8 mouse cellular contexts compared by ENCODE assay signal in the genomic region with DNA sequence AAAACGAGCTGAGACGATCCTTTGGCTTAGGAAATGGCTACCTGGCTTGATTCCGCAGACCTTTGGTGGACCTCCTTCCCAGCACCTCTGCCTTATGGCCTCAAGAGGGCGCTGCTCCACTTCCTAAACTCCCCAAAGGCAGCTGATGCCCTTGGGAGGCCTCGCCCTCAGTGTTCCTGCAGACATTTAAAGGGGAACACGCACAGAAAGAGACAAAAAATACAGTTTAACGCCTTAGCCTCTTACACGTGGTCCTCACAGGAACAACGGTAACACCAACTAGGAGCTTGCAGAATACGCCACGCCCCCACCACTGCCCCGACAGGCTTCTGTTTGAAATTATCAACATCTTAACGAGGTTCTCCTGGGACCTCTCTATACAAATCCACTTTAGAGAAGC.
A peak's percentile ranks its signal among the peaks of the same experiment; 100 is the strongest.
DNase-seq lines count a peak whose midpoint lies in the region; ATAC-seq and TF ChIP-seq lines count a peak whose summit lies in the region.

No protein-coding gene starts in this region.

- peak; percentile 79 for DNase-seq in c-Kit-positive CD71-positive TER-119-negative erythroid progenitor cells, embryonic 14.5 days (ENCODE audit: low read depth)
- peak; percentile 91 for DNase-seq in forebrain, embryonic 14.5 days (ENCODE audit: low spot score)
- peak; percentile 83 to 90 for DNase-seq in heart, postnatal 14 days
- DNase-seq in large intestine, adult 2 months (ENCODE audit: low read depth, low spot score), result peak; percentile 92
- DNase-seq in lung, adult 18-20 months, result peak; percentile 91 to 94

- intact Hi-C loops in heart, postnatal 14 days (cut with DNase I), result loop anchor here (2.0 to 5.0 kb wide), 2 partner anchors 18 to 489 kb away; no protein-coding TSS in a partner anchor

- no peak overlapping the region for H3K9ac ChIP-seq in forebrain, embryonic 14.5 days (ENCODE audit: low read length)
- H3K9ac ChIP-seq in neural tube, embryonic 14.5 days (replicated peaks; ENCODE audit: low read depth, low read length), result no peak overlapping the region

- H3K27me3 ChIP-seq in E14TG2a.4 (ENCODE audit: insufficient read depth, low read length), result no peaks in the 10 kb centered on the region
- no peaks in the 10 kb centered on the region for H3K27me3 ChIP-seq in forebrain, embryonic 14.5 days (replicated peaks; ENCODE audit: control insufficient read depth, insufficient read depth, low read length)
- H3K27me3 ChIP-seq in neural tube, embryonic 14.5 days (ENCODE audit: control insufficient read depth, insufficient read depth, low read length), result no peaks in the 10 kb centered on the region
- H3K27me3 ChIP-seq in testis, adult 2 months (ENCODE audit: control insufficient read depth, insufficient read depth, low read length), result no peaks in the 10 kb centered on the region

- no peak for TF ChIP-seq POLR2A in testis, adult 2 months (IDR thresholded peaks at IDR 0.05; ENCODE audit: control insufficient read depth, low read depth, low read length)

- ATAC-seq in forebrain, embryonic 14.5 days, result peak; percentile 69
- peak; percentile 80 for ATAC-seq in neural tube, embryonic 14.5 days (ENCODE audit: low read depth)

- 5% methylated on average over 13 of the region's 13 CpGs for WGBS in forebrain, embryonic 14.5 days
- WGBS in large intestine, adult 2 months, result under 1% methylated on average over 13 of the region's 13 CpGs
- WGBS in neural tube, embryonic 14.5 days, result 8% methylated on average over 13 of the region's 13 CpGs

- H3K27ac ChIP-seq in forebrain, embryonic 14.5 days (ENCODE audit: low read depth, low read length), result no peak overlapping the region
- no peak overlapping the region for H3K27ac ChIP-seq in neural tube, embryonic 14.5 days (ENCODE audit: low read depth, low read length)
- H3K27ac ChIP-seq in testis, adult 2 months (ENCODE audit: control insufficient read depth, insufficient read depth, low read depth, low read length), result peak overlapping the region; percentile 73

- peak overlapping the region; percentile 20; the same call in 1 of the 2 replicates for H3K4me2 ChIP-seq in forebrain, embryonic 14.5 days (ENCODE audit: low read length)
- H3K4me2 ChIP-seq in neural tube, embryonic 14.5 days (ENCODE audit: low read depth, low read length), result peak overlapping the region; percentile 43

- H3K4me3 ChIP-seq in E14TG2a.4 (replicated peaks; ENCODE audit: low read length), result peak overlapping the region; percentile 76; the same call in 1 of the 2 replicates
- no peak overlapping the region for H3K4me3 ChIP-seq in forebrain, embryonic 14.5 days (ENCODE audit: low read depth, low read length)
- H3K4me3 ChIP-seq in neural tube, embryonic 14.5 days (ENCODE audit: low read depth, low read length), result no peak overlapping the region
- no peak overlapping the region for H3K4me3 ChIP-seq in testis, adult 2 months (ENCODE audit: control insufficient read depth, low read depth, low read length)

- H3K36me3 ChIP-seq in E14TG2a.4 (ENCODE audit: insufficient read depth, low read length), result no peaks in the 10 kb centered on the region
- H3K36me3 ChIP-seq in forebrain, embryonic 14.5 days (ENCODE audit: control insufficient read depth, insufficient read depth, low read length), result no peaks in the 10 kb centered on the region
- H3K36me3 ChIP-seq in neural tube, embryonic 14.5 days (ENCODE audit: control insufficient read depth, insufficient read depth, low read length), result no peaks in the 10 kb centered on the region
- no peaks in the 10 kb centered on the region for H3K36me3 ChIP-seq in testis, adult 2 months (ENCODE audit: control insufficient read depth, insufficient read depth, low read length)

- H3K9me3 ChIP-seq in E14TG2a.4 (ENCODE audit: low read length), result peaks cover 9% of the 10 kb centered on the region
- H3K9me3 ChIP-seq in forebrain, embryonic 14.5 days (replicated peaks; ENCODE audit: control insufficient read depth, low read length), result no peaks in the 10 kb centered on the region
- no peaks in the 10 kb centered on the region; the same call in 1 of the 2 replicates for H3K9me3 ChIP-seq in neural tube, embryonic 14.5 days (ENCODE audit: control insufficient read depth, low read length)

- H3K4me1 ChIP-seq in E14TG2a.4 (replicated peaks; ENCODE audit: low read depth, low read length), result peaks cover 69% of the 10 kb centered on the region
- H3K4me1 ChIP-seq in forebrain, embryonic 14.5 days (ENCODE audit: control insufficient read depth, insufficient read depth, low read length), result peaks cover 14% of the 10 kb centered on the region
- H3K4me1 ChIP-seq in neural tube, embryonic 14.5 days (ENCODE audit: control insufficient read depth, insufficient read depth, low read length), result no peaks in the 10 kb centered on the region
- peaks cover 21% of the 10 kb centered on the region for H3K4me1 ChIP-seq in testis, adult 2 months (ENCODE audit: control insufficient read depth, insufficient read depth, low read length)

- peak; percentile 90 for TF ChIP-seq CTCF in E14TG2a.4 (conservative IDR thresholded peaks at IDR 0.05; ENCODE audit: low read length)
- peak; percentile 97 for TF ChIP-seq CTCF in testis, adult 2 months (IDR thresholded peaks at IDR 0.05; ENCODE audit: control insufficient read depth, insufficient read depth, insufficient replicate concordance, low read depth, low read length)
